Mouse (Mus musculus) heart, adult 10 weeks (tissue): ENCODE data around the gene Nudt2. TPM values are rescaled to one million over a fixed set of nuclear protein-coding genes. Genes with fewer than 3 reads are reported as not detected.

ENCODE experiments used
- polyA plus RNA-seq: library from polyadenylated mRNA; stranded (reverse); fragments of 350-450 nt; fragmentation: Illumina TruSeq; extraction: RNeasy Lipid Tissue Mini Kit (QIAGEN cat#74804); gene quantifications from one replicate; pipeline ENCODE4 v1.2.3, GENCODE M21; 2014; ENCODE audit warnings: low read depth, low replicate concordance

The Nudt2 gene
- polyA plus RNA-seq: 39.1 TPM

GRCm38 (mm10) chr4:41464345-41465286, at the start of gene Nudt2, which contains the start of gene Kif24:
Nudt2 (plus strand) TSS chr4:41465151.
Kif24 (minus strand) TSS chr4:41464887.

DNA sequence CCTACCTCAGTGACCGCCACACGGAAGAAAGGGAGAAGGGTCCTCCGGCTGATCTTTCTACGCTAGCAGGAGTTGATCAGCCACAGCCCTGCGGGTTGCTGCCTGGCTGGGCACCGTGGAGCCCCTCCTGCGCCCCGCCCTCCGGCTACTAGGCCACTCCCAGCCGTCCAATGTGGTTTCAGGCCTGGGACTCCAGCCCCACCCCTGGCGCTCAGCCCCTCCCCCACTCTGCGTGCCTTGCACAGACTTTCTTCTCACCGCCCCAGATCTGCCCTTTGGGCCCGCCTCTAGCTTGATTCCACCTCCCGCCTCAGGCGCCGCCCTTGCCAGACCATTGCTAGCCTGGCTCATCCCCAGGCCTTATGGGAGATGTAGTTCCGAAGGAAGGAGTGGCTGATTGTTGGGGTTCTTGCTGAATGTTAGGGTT, 38.0 kb downstream of the Nudt2 start, which contains the start of gene AI464131:
Gene AI464131 (minus strand): TSS at position 91 of the 427 bp plus-strand sequence.

GRCm38 (mm10) chr4:41517233-41517632, 52.3 kb downstream of the Nudt2 start, which contains the start of gene 1110017D15Rik:
1110017D15Rik (minus strand) TSS chr4:41517333.

Other genes with a start within 250 kb of the Nudt2 start
- gene Ubap2, start 190.0 kb upstream of the Nudt2 start, polyA plus RNA-seq: 36.3 TPM
- gene Dcaf12, start 150.3 kb upstream of the Nudt2 start, polyA plus RNA-seq: 21.9 TPM
- 38.3 TPM for gene Ubap1, start 116.2 kb upstream of the Nudt2 start, polyA plus RNA-seq
- gene Kif24, start 264 bp upstream of the Nudt2 start, polyA plus RNA-seq: 0.08 TPM
- 7.1 TPM for gene AI464131, start 37.9 kb downstream of the Nudt2 start, polyA plus RNA-seq
- gene 1110017D15Rik, start 52.2 kb downstream of the Nudt2 start, polyA plus RNA-seq: not detected
- gene Fam219a, start 104.4 kb downstream of the Nudt2 start, polyA plus RNA-seq: 15.1 TPM
- gene Dnaic1, start 104.6 kb downstream of the Nudt2 start, polyA plus RNA-seq: 2.3 TPM
- gene Enho, start 175.2 kb downstream of the Nudt2 start, polyA plus RNA-seq: 10.1 TPM
- 6.3 TPM for gene Cntfr, start 231.9 kb downstream of the Nudt2 start, polyA plus RNA-seq
- gene Il11ra1, start 234.8 kb downstream of the Nudt2 start, polyA plus RNA-seq: 114 TPM
- gene Rpp25l, start 248.4 kb downstream of the Nudt2 start, polyA plus RNA-seq: 27.5 TPM